Mouse (Mus musculus) 3T3-L1 (cell line): ENCODE results near the gene Ltk.

Experiments used
- DNase-seq: peaks from one replicate; pipeline ENCODE4 v3.0.0-alpha.2; 2015; ENCODE audit warnings: low read depth, low spot score

The Ltk gene

DNA sequence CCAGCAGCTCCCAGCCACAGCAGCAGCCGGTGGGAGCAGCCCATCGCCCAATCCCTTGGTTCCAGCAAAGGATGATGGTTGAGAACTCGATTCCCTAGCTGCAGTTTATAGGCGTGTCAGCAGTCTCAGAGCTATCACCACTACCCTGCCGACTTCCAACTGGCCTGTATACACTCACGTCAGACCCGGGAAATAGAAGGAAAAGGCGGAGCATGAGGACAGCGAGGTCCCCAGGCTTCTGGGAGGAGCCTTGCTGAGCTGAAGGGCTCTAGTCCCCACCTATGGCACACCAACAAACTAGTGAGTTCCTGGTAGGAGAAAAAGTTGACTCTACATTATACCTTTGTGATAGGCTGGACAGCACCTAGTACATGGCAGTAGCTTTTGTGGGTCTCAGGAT lies at the start of gene Ltk:
TSS of gene Ltk (minus strand) at position 181 of the 400 bp plus-strand sequence.
- DNase-seq = no peak

GRCm38 (mm10) chr2:119808881-119809280 lies 48.6 kb upstream of the Ltk start:
- no peak for DNase-seq

- no peak for DNase-seq
Observed at GRCm38 (mm10) chr2:119808438-119808837, 48.2 kb upstream of the Ltk start.

- no peak for DNase-seq
Observed at GRCm38 (mm10) chr2:119805536-119805935, 45.3 kb upstream of the Ltk start.

GRCm38 (mm10) chr2:119804776-119805175 lies 44.5 kb upstream of the Ltk start:
- DNase-seq = no peak

DNA sequence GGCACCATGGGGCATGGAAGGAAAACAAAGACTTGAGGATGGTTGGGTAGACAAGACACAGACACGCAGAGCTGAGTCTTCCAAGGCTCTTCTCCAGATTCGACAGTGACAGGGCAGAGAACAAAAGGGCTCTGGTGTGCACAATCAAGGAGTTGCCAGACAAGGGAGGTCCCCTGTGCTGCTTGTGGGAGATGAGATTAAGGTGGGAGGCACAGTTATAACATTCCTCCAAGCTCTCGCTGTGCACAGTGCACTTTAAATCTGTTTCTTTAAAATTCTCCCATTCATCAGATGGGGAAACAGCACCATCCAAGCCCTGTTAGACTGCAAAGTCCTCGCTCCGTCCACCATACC lies 44.0 kb upstream of the Ltk start:
- DNase-seq = no peak

DNA sequence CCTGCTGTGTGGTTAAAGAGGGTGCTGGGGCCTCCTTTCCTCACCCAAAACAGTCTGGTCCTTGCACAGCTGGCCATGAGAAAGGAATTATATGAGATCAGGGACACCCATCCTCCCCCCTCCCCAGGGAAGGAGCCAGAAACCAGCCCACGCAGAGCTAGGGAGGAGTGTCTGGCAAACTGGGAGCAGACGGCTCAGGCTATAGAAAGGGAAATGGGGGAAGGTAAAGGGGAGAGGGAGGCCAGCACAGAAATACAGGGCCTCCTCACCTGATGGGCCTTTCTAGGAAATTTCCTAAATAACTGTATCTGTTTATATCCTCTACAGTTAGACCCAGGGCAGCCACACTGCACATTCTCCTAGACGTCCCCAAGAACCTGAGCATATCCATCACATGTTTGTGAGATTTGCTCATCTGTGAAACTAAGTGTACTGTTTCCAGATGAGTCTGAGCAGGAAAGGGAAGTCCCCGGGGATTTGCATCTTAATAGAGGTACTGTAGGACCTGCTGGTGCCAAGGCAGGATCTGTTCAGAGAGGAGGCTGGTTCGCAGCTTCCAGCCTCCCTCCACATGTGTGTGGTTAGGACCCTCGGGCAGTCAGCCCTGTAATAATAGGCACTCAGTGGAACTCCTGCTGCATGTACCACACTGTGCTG lies 43.5 kb upstream of the Ltk start:
- DNase-seq = no peak

GRCm38 (mm10) chr2:119802767-119803617 lies 42.8 kb upstream of the Ltk start:
- no peak for DNase-seq

GRCm38 (mm10) chr2:119800876-119801846 lies 40.9 kb upstream of the Ltk start:
- DNase-seq = no peak

GRCm38 (mm10) chr2:119799961-119800550 lies 39.8 kb upstream of the Ltk start:
- no peak for DNase-seq

GRCm38 (mm10) chr2:119799181-119799960 lies 39.1 kb upstream of the Ltk start:
- peak; percentile 29 for DNase-seq

DNA sequence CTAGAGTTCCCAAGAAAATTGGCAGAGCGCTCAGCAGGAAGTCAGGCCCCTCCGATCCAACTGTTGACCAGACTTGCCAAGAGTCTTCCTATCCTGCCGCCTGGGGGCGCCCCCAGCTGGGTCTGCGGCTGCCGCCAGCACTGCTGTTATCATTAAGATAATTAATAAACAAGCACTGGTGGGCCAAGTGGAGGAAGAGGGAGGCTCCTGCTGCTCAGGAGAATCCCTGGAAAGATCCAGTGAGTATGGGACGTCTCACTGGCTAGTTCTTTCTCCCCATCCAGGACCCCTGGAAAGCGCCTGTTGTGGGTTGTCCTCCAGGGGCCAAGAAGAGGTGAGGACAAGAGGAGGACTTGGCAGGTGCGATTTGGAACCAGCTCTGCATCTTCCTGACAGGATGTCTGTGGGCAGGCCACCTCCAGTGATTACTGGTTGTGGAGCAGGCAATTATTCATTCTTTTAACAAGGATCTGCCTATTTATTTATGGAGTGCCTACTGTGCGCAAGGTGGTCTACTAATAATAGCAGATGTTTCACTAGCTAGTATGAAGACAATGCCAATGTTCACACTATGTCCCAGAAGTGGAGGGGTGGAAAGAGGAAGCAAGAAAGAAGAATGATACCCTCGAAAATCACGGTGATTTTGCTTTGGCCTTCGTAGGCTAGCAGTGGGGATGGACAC lies 38.2 kb upstream of the Ltk start:
- DNase-seq = no peak

- no peak for DNase-seq
Observed at GRCm38 (mm10) chr2:119797279-119797783, 37.1 kb upstream of the Ltk start, which contains the start of gene Tyro3. Gene Tyro3, plus strand, starts transcription at chr2:119797733.

GRCm38 (mm10) chr2:119789996-119790395 lies 29.8 kb upstream of the Ltk start:
- DNase-seq = no peak

- peak; percentile 83 for DNase-seq
Observed at GRCm38 (mm10) chr2:119787206-119787883, 27.1 kb upstream of the Ltk start, which contains the start of gene Rpap1. Gene Rpap1, minus strand, starts transcription at chr2:119787537.

- DNase-seq = no peak
Observed at GRCm38 (mm10) chr2:119767246-119767645, 7.0 kb upstream of the Ltk start.

DNA sequence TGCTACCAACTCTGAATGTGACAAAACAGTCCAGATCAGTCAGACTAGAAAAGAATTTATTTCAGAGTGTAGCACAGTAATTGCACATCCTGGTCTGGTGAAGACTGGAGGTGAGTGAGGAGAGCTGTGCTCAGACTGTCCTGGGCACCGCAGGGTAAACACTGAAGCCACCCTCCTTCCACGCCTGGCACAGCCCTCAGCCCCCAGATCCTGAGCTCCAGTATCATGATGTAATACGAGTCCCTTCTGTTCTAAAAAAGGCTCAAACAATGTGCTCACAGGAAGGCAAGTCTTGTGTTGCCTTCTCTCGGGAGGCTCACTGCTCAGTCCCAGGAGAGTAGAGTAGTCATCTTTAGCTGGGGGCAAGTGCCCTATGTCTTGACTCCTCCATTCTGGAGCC lies 3.7 kb upstream of the Ltk start:
- DNase-seq = no peak

DNA sequence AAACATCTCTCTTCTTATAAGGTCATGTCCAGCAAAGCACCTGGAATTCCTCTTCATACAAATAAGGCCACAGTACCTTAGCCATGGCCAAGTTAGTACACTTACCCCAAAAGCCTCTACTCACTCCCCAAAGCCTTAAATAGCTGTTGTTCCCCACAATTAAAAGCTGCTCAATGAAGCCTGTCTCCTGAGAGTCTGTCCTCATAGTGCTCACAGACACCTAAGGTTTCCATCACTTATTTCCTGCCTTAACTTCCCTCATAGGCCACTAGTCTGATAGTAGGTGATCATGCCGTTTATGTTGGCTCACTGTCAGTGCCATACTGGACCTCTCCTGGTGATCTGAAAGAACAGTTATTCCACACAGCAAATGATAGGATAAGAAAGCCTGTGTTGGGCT lies 2.0 kb upstream of the Ltk start:
- DNase-seq = no peak
